Mouse (Mus musculus) heart, postnatal 36 days (tissue): Measurements from ENCODE around the gene Trim71. TPM values are rescaled to one million over a fixed set of nuclear protein-coding genes. Genes with fewer than 3 reads are reported as not detected.
"Not testable (repeated sequence)": the region's sequence is repeated elsewhere in the genome, so short reads cannot be mapped to it uniquely, and the experiment has no call there.

Experiments used
- DNase-seq, 2 experiments: peaks; one replicate each; pipeline ENCODE4 v3.0.0; 2021 to 2022
- intact Hi-C: fragments of 180-260 bp; cut with DNase I; formaldehyde crosslinking; loops from one replicate; pipeline ENCODE4 v1.15.1; 2025
- total RNA-seq, 2 experiments: library from RNA; stranded (reverse); gene quantifications; 2 replicates each; pipeline ENCODE4 v1.2.3; 2021

The Trim71 gene
- total RNA-seq, 2 experiments from 2014 or later: not detected

DNA sequence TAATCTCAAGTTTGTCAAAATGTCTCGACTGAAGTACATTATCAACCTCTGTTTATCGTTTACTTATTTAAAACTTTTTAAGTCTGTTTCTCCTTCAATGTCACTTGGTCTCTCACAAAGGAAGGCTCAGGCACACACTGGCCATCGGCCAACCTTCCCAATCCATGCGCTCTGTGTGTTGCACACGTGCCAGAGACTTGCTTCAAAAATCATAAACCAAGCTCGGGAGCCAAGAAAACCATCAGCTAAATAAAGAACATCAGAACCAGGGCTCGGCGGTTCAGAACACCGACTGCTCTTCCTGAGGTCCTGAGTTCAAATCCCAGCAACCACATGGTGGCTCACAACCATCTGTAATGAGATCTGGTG is 35.5 kb downstream of the Trim71 start:
- intact Hi-C loops: no loop called here
- DNase-seq: peak in 1 of 2 experiments; percentile 23

DNA sequence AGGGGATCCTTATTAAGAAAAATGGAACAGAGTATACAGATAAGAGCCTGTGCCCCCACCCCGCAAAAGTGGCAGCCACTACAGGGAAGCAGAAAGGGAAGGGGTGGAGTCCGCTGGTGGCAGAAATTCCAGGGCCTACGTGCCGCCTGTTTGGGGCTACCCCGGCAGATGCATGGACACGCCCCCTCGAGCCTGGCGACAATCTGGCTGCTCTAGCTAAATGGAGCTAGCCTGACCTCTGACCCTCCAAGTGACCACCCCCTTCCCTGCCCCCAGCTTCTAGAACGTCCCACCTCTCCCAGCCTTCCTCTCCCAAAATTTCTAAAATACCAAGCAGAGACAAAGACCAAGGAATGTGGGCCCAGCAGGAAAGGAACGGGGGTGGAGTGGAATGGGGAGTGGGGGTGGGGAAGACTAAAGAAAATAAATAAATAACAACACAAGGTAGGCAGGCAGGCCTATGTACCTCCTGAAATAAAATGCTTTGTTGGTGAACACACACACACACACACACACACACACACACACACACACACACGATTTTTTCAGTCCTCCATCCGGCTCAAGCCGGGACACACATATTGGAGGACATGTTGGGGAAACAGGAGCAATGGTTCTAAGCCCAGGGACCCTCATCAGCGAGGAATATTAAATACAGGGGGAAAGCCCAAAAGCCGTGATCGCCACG is 36.0 kb downstream of the Trim71 start:
- peak in 1 of 2 experiments; percentile 11 for DNase-seq
- intact Hi-C loops: no loop called here

GRCm38 (mm10) chr9:114527085-114527484 is 37.1 kb downstream of the Trim71 start:
- intact Hi-C loops: no loop called here

GRCm38 (mm10) chr9:114526581-114526980 is 37.6 kb downstream of the Trim71 start:
- intact Hi-C loops: no loop called here
- peak in 1 of 2 experiments; percentile 5 for DNase-seq

More at GRCm38 (mm10) chr9:114527085-114527484, 37.1 kb downstream of the Trim71 start:
- peak; percentile 45 to 54 for DNase-seq

- intact Hi-C loops: no loop called here
- DNase-seq: no peak
These were observed 38.3 kb downstream of the Trim71 start for GRCm38 (mm10) chr9:114525891-114526290.

GRCm38 (mm10) chr9:114525073-114525633 is 39.0 kb downstream of the Trim71 start:
- no peak for DNase-seq
- intact Hi-C loops: no loop called here

GRCm38 (mm10) chr9:114522501-114522900 is 41.7 kb downstream of the Trim71 start:
- intact Hi-C loops: no loop called here

GRCm38 (mm10) chr9:114522041-114522440 is 42.1 kb downstream of the Trim71 start:
- intact Hi-C loops: no loop called here
- DNase-seq: no peak

More at GRCm38 (mm10) chr9:114522501-114522900, 41.7 kb downstream of the Trim71 start:
- DNase-seq: no peak

DNA sequence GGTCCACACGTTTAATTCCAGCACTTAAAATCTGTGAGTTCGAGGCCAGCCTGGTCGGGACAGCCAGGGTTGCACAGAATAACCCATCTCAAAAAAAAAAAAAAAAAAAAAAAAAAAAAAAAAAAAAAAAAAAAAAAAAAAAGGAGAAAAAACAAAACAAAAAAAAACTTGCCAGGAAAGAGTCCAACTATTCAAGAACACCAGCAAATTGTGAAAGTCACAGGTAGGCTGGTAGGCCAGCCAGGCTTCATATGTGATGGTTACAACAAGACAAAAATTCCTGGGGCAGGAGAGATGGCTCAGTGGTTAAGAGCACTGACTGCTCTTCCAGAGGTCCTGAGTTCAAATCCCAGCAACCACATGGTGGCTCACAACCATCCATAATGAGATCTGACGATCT is 43.6 kb downstream of the Trim71 start:
- intact Hi-C loops, DNase-seq: not testable (repeated sequence)

DNA sequence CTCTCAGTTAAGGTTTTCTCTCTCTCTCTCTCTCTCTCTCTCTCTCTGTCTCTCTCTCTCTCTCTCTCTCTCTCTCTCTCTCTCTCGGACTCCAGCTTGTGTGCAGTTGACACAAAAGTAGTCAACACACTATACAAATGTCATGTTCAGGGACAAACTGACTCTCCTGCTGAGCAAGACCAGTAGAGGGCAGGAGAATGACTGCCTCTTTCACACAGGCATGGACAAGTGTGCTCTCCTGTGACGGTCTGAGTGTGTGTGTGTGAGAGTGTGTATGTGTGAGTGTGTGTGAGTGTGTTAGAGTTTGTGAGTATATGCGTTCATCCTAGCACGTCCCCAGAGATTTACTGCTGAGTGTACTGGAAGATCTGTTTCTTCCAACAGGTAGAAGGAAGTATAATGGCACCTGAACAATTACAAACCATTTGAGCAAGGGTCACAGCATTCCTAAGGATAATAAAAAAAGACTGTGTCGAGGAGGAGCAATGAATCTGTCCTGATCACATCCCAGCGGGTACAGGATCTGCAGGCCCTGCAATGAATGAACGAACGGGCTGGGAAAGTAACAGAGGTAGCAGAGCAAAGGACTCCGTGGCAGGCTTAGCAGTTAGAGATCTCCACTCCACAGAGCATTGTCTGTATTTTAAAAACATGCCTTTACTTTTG is 45.2 kb downstream of the Trim71 start:
- DNase-seq: no peak
- intact Hi-C loops: no loop called here

DNA sequence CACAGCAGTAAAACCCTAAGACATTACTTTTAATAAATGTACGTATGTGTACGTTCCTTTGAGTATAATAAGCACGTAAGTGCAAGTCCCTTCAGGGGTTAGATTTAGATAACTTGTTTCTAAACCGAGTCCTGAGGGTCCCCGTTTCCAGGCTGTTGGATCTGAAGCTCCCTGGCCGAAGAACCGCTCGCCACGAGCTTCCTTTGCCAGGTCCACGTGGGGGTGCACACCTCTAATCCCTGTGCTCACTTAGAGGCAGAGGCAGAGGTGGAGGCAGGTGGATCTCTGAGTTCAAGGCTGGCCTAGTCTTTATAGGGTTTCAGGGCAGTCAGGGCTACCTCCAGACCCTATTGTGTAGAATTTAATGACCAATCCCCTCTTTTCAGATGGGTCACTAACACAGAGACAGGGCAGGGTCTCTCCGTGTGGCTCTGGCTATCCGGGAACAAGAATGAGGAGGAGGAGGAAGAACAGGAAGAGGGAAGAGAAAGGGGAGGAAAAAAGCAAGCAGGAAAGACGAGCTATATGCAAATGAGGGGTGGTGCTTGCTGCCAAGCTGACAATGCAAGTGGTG is 46.2 kb downstream of the Trim71 start:
- intact Hi-C loops: no loop called here
- no peak for DNase-seq

DNA sequence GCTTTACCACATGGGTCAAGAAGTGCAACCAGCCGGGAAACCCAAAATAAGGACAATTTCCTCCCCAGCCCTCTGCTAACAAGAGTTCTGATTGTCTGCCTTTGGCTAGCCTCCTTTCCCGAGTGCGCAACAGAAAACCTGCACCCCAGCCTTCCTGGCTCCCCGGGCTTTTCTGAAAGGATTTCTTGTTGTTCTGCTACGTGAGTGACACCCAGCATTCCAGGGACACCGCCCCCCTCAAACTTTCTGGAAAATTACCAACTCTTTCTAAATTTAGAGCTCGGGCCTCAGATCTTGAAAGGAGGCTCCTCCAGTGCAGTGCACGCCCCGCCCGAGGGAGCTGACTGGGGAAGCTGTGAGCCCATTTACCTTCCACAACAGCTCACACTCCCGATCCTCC is 48.8 kb downstream of the Trim71 start, which contains the start of gene C130032M10Rik:
Gene C130032M10Rik (plus strand): TSS at position 334 of the 400 bp plus-strand sequence.
- DNase-seq: no peak

GRCm38 (mm10) chr9:114512831-114513230 is 51.3 kb downstream of the Trim71 start:
- intact Hi-C loops: no loop called here
- DNase-seq: no peak

More for the DNA sequence above, 48.8 kb downstream of the Trim71 start, which contains the start of gene C130032M10Rik:
- intact Hi-C loops: no loop called here

- no peak for DNase-seq
- intact Hi-C loops: no loop called here
These were observed 54.4 kb downstream of the Trim71 start for GRCm38 (mm10) chr9:114509785-114510184.

GRCm38 (mm10) chr9:114507421-114507820 is 56.7 kb downstream of the Trim71 start:
- DNase-seq: no peak
- intact Hi-C loops: no loop called here

- intact Hi-C loops: no loop called here
- no peak for DNase-seq
These were observed 57.6 kb downstream of the Trim71 start for GRCm38 (mm10) chr9:114506564-114506963.

DNA sequence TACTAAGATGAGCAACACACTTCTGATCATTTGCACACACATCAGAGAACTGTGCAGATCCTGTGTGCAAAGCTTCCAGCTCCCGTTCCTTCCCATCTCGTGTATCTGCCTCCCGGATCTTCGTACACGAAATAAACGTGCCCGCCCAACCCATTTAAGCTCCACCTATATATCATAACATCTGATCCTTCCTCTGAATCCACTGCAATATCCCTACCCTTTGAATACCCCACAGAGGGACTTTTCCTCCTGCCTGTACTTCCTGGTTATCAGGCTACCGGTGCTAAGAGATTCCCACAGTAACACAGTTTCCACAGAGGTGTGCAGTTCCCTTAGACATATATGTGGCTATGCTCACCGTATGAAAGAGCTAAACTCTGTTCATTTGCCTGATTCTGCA is 59.4 kb downstream of the Trim71 start, which contains the start of gene Ccr4:
Gene Ccr4 (minus strand): TSS at position 101 of the 400 bp plus-strand sequence.
- no peak for DNase-seq
- intact Hi-C loops: no loop called here

GRCm38 (mm10) chr9:114502711-114503427 is 61.3 kb downstream of the Trim71 start:
- DNase-seq: no peak
- intact Hi-C loops: no loop called here

DNA sequence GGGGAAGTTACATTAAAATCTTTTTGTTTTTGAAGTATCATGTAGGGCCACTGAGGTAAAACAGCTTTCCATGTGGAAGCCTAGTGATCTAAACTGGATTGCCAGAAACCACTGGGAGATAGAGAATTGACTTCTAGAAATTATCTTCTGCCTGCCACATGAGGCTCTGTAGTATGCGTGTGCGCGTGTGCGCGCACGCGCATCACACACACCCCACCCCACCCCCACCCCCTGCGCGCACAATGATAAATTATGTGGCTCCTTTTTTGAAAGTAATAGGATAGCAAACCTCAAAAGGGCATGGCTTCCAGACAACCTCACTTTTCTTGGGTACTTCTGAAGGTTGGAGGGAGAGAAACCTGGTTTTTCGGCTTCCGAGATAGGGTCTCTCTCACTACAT is 62.3 kb downstream of the Trim71 start:
- DNase-seq: no peak
- intact Hi-C loops: no loop called here

DNA sequence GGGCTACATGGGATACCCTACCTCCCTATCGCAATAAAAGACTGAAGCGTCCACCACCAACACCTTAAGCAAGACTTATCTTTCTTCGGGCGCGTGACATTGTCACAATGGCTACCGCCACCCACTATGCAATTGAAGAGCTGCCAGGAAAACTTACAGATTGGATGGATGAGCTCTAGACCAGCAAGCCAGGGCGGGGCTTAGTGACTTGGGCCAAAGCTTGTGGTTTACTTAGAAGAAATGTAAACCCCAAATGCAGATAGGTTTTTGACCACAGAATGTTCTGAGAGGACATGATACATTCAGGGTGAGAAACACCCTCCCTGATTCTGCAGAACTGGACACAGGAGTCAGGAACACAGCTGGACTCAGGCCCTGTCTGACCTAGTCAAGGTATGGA is 63.1 kb downstream of the Trim71 start:
- DNase-seq: no peak
- intact Hi-C loops: no loop called here
